Mouse (Mus musculus) limb, embryonic 12.5 days (tissue): ENCODE data around the gene Erv3. TPM values are rescaled to one million over a fixed set of nuclear protein-coding genes. Genes with fewer than 3 reads are reported as not detected.

Experiments
- ATAC-seq: fragments of 200-750 bp; cut with Nextera tagmentation; 2 replicates; pipeline ENCODE4 v1.8.0; 2017; ENCODE audit warnings: low read depth, moderate TSS enrichment; ENCODE audit not compliant: insufficient number of reproducible peaks, insufficient read depth, low FRiP score, low TSS enrichment
- H3K27ac ChIP-seq: fragments of 300-500 bp; sonication (generic); 2 replicates; pipeline ENCODE4 v1.5.1; 2016; ENCODE audit warnings: mild to moderate bottlenecking, moderate library complexity
- H3K27me3 ChIP-seq: fragments of 300-500 bp; sonication (generic); 2 replicates; pipeline ENCODE4 v1.6.1; 2016; ENCODE audit warnings: mild to moderate bottlenecking, moderate library complexity
- H3K36me3 ChIP-seq: fragments of 300-500 bp; sonication (generic); 2 replicates; pipeline ENCODE4 v1.6.1; 2016; ENCODE audit warnings: mild to moderate bottlenecking, moderate library complexity
- H3K4me1 ChIP-seq: fragments of 300-500 bp; sonication (generic); replicated peaks from 2 replicates; pipeline ENCODE4 v1.6.1; 2016
- H3K4me2 ChIP-seq: fragments of 300-500 bp; sonication (generic); 2 replicates; pipeline ENCODE4 v1.6.1; 2016; ENCODE audit warnings: mild to moderate bottlenecking, moderate library complexity
- H3K4me3 ChIP-seq: fragments of 300-500 bp; sonication (generic); replicated peaks from 2 replicates; pipeline ENCODE4 v1.5.1; 2016; ENCODE audit warnings: mild to moderate bottlenecking
- H3K9ac ChIP-seq: fragments of 300-500 bp; sonication (generic); replicated peaks from 2 replicates; pipeline ENCODE4 v1.6.1; 2016; ENCODE audit warnings: mild to moderate bottlenecking, moderate library complexity
- H3K9me3 ChIP-seq: fragments of 300-500 bp; sonication (generic); 2 replicates; pipeline ENCODE4 v1.6.1; 2016; ENCODE audit warnings: mild to moderate bottlenecking, moderate library complexity
- WGBS: fragments of 180-500 bp; shearing (Covaris S2); methylation state at CpG from one replicate; pipeline ENCODE4 v1.1.7; 2016; 5-methylcytosine and 5-hydroxymethylcytosine counted together
- polyA plus RNA-seq: library from polyadenylated mRNA; unstranded; fragments of >200 nt; fragmentation: Nextera tagmentation; extraction: Ambion mirVana; gene quantifications from 2 replicates; pipeline ENCODE4 v1.2.1, GENCODE M21; 2016

The Erv3 gene
- polyA plus RNA-seq, 1 experiment from 2014 or later = not detected

GRCm38 (mm10) chr2:131805306-131805705, 54.2 kb downstream of the Erv3 start:
- H3K9me3 ChIP-seq = no peaks in the 10 kb centered on the region
- WGBS = 82% methylated on average over 1 of the region's 1 CpGs
- no peak overlapping the region for H3K4me2 ChIP-seq
- H3K4me3 ChIP-seq = no peak overlapping the region
- no peak overlapping the region for H3K27ac ChIP-seq
- no peaks in the 10 kb centered on the region for H3K36me3 ChIP-seq
- H3K9ac ChIP-seq = no peak overlapping the region
- H3K27me3 ChIP-seq = no peaks in the 10 kb centered on the region
- no peak for ATAC-seq
- H3K4me1 ChIP-seq = peaks cover 12% of the 10 kb centered on the region

- Histone ChIP-seq H3K27me3 (no peaks in the 10 kb centered on the region), H3K27ac (no peak overlapping the region), H3K36me3 (no peaks in the 10 kb centered on the region), H3K9me3 (no peaks in the 10 kb centered on the region), H3K9ac (no peak overlapping the region), H3K4me2 (no peak overlapping the region), H3K4me3 (no peak overlapping the region), H3K4me1 (peaks cover 9% of the 10 kb centered on the region)
- 84% methylated on average over 3 of the region's 3 CpGs for WGBS
- ATAC-seq = no peak
Observed at GRCm38 (mm10) chr2:131803801-131804200, 55.7 kb downstream of the Erv3 start.

Other genes starting within 250 kb of the Erv3 start
- 41.2 and 43.6 TPM in 2 replicates for gene Prnp, start 50.2 kb upstream of the Erv3 start, polyA plus RNA-seq
- not detected in 2 replicates for gene Prn, start 50.2 kb upstream of the Erv3 start, polyA plus RNA-seq
- 20.3 and 21.6 TPM in 2 replicates for gene Prnd, start 91.1 kb upstream of the Erv3 start, polyA plus RNA-seq
- gene Rassf2, start 170.5 kb upstream of the Erv3 start, polyA plus RNA-seq = 5.3 and 7.8 TPM in 2 replicates